Mouse (Mus musculus) testis, postnatal 10 days (tissue): ENCODE measurements around the gene Il9.

ENCODE experiments used
- DNase-seq: peaks from one replicate; pipeline ENCODE4 v3.0.0; 2021; ENCODE audit warnings: low spot score

Il9 gene

GRCm38 (mm10) chr13:56482146-56482545 lies at the start of gene Il9:
TSS of gene Il9 (minus strand) at chr13:56482246.
- no peak for DNase-seq

DNA sequence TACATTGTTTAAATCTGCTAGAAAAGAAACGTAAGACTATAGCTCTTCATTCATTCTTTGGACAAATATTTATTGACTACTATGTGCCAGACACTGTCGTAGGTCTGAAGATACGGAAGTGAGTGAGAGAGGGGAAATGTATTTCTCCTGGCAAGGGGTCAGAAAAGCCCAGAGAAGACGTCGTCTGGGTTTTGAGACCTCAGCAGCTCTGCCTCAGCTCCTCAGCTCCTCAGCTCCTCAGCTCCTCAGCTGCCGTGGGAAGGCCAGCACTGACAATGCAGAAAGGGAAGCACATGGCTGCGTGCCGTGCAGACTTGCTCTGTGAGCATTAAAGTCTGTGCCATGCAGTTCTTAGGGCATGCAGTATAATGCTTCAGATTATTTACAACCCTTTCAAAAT lies 47.6 kb upstream of the Il9 start:
- no peak for DNase-seq

DNA sequence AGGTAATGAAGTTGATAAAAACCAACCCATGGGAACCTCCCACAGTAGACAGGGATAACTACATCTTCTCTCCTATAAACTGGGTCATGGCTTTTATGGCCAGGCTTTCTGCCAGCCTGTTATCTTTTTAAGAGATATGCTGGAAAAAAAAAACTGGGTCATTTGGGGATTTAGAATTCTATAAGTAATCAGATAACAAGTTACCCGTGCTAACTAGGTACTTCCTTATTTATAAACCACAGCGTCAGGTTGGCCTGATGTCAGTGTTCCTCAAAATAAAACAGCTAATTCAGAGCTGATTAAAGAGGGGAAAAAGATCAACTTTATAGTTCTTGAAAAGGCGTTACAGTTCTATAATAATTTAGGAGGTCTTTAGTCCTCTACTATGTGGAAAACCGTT lies 47.0 kb upstream of the Il9 start:
- DNase-seq, result no peak

DNA sequence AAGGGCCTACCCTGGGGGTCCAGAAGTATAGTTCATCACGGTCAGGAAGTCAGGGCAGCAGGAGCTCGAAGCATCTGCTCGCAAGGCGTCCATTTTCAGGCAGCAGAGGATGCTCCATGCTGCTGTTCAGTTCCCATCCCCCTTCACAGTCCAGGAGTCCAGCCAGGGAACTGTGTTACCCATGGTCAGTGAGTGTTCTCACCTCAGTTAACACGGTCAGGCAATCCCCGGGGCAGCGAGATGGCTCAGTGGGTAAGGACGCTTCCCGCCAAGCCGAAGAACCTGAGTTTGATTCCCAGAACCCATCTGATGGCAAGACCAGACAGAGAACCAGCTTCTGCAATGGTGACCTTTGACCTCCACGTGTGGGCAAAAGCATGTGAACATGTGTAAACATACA lies 46.2 kb upstream of the Il9 start:
- peak; percentile 31 for DNase-seq

DNA sequence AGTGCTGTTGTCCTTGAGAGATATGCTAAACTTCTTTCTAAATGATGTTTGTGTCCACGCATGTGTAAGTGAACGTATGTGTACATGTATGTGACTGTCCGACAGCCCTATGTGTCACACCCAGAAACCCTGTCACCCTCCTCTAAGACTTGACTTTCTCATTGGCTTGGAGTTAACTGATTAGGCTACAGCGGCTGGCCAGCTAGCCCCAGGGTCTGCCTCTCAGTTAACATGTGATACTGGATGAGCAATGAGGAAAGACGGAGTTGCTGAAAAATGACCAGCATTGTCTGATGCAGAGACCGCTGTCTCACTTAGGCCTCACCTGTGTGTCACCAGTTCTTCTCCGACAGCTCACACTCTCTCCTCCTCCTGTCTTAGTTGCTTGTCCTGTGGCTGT lies 45.8 kb upstream of the Il9 start:
- peak; percentile 11 for DNase-seq

GRCm38 (mm10) chr13:56526871-56527270 lies 44.8 kb upstream of the Il9 start:
- peak; percentile 2 for DNase-seq

GRCm38 (mm10) chr13:56522821-56523167 lies 40.7 kb upstream of the Il9 start:
- DNase-seq, result no peak

DNA sequence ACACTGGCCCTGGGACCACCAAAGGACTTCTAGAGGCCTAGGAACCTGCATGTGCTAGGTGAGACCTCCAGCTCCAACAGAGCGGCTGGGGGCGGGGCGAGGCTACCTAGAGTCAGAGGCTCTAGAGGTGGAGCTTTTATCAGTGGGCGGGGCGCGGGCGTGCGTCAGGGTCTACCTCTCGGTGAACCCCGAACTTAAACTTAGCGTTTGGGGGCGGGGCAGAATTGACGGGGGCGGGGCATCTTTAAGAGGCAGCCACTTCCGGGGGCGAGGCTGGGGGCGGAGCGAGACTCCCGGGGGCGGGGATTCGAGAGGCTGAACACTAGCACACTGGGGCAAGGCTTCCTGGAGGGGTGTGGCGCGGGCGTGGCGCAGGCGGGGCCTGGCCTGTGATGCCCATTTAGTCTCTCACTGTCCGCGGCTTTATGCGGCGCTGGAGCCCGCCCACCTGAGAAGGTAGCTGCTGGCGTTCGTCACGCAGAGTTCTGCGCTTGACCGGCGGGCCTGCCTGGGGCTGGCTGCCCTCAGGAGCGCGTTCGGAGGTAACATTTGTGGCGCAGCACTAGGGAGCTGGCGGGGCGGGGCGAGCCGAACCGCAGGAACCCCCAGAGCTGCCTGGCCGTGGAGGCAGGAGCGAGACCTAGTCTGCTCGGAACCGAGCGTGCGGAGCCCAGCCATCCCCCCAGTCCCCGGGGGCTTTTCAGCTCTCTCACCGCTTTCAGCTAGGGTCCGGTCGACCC lies 40.2 kb upstream of the Il9 start, which contains the start of gene Fbxl21:
Fbxl21 (plus strand) TSS at position 392 of the 740 bp plus-strand sequence.
- DNase-seq, result peak; percentile 98

DNA sequence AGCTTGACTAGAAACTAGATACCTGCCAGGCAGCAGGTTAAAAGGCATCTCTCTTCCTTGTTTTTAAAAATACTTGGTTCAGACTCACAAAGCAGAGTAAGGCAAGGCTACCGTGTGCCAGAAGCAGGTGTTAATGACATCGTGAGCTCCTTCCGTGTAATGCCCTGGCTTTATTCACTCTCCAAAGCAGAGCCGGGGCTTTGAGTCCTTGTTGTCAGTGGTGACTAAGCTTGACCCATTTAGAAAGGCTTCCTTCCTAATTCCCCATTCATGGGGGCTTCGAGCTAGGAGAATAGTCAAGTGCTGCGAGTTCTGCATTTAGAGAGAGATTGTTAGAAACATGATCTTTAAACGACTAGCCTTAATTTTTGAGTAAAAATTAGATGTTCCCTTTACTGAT lies 34.8 kb upstream of the Il9 start:
- peak; percentile 27 for DNase-seq

- no peak for DNase-seq
These were observed 34.3 kb upstream of the Il9 start for GRCm38 (mm10) chr13:56516311-56516710.

DNA sequence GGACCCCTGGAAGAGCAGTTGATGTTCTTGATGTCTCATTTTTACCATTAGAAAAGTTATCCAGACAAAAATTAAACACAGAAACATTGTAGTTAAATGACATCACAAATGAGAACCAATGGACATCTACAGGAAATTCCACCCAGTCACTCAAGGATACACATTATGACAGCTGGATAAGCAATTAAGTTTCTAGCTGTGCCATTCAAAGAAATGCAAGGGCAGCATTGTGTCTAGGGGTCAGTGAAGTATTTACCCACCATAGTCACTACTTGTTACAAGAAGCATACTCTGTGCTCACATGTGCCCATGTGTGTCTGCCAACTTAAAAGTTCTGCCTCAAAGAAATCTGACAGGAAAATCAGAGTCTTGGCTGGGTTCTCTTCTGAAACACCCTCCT lies 31.5 kb upstream of the Il9 start:
- no peak for DNase-seq

DNA sequence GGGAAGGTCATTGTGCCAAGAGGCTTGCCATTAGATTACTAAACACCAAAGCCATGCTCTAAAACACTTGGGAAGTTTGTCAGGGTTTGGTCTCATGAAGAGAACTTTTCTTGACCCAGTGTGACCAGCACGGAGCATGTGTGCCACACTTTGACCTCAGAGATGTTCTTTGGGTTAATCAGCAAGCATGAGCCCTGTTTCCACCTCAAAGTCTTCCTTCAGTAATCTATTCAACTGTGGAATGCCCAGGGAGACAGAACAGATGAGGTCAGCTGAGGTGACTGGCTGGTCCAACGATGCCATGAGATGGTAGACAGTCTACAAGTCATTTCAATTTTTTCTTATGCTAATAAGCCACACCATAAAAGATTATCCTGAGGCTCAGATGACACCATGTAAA lies 27.8 kb upstream of the Il9 start:
- DNase-seq, result no peak

- no peak for DNase-seq
These were observed 24.9 kb upstream of the Il9 start for GRCm38 (mm10) chr13:56506871-56507496.

GRCm38 (mm10) chr13:56501866-56502420 lies 19.9 kb upstream of the Il9 start:
- peak; percentile 25 for DNase-seq

DNA sequence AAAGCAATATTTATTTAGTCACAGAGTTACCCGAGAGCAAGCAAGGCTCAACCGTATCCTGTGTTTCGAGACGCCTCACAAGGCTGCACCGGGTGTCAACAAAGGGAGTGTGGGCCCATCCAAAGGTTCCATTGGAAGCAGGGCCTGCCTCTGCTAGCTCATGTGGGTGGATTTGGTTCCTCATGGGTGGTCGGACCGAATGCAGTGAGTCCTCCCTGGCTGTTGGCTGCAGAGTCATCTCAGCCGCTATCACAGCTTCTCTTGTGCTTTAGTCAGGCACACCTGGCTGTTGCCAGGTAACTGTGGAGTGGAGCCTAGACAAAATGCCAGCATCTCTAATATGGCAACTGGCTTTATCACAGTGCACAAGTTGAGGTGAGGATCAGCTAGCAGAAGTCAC lies 18.6 kb upstream of the Il9 start:
- DNase-seq, result no peak

DNA sequence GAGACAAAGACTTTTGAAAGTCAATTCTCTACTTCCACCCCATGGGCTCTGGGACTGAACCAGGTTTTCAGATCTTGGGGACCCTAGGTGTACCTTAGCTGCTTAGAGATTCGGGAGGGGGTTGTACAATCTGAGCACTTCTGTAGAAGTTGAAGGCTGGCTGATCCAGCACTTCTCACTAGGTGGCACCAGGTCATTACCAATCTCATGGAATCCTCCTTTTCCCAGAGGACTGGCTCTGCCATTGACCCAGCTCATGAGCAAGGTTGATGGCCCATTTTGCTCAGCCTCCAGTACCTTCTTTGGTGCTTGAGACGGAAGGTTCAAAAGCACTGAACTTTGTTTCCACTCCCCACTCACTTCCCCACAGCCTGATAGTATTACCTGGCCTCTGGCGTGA lies 18.1 kb upstream of the Il9 start:
- DNase-seq, result no peak

DNA sequence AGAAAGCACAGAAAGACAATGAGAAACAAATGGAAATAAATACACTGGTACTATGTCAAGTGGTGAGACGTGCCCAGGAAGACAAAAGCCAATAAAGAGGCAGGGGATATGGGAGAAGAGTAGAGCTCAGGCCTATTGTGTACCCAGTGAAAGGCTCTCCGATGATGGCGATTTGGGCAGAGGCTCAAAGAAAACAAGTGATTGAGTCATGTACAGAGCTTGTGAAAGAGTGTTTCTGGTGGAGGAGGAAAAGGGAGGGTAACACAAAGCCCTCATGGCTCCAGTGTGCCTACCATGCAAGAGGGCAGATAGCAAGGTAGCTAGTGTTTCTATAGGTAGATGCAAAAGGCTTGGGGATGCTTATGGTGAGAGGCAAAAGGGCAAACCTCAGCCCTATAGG lies 12.4 kb upstream of the Il9 start:
- DNase-seq, result no peak

GRCm38 (mm10) chr13:56488012-56488411 lies 6.0 kb upstream of the Il9 start:
- DNase-seq, result no peak

GRCm38 (mm10) chr13:56478027-56478426 lies 4.0 kb downstream of the Il9 start:
- DNase-seq, result peak; percentile 44

GRCm38 (mm10) chr13:56477271-56477670 lies 4.8 kb downstream of the Il9 start:
- peak; percentile 27 for DNase-seq

DNA sequence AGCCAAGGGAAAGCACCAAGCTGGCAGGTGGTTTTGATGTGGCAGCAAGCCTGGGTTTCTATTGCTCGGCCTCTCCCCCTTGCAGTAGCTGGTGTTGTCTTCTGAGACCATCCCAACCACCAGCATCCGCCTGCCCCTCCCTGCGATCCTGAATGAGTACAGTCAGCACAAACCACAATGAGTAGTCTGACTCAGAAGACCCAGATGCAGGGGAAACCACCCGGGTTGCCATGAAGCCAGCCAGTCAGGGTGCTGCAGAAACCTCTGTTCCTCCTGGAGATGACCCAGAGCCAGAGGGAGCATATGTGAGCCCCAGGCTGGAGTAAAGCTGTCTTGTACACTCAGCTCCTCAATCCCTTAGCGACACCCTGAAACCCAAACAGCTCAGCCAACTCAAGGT lies 5.3 kb downstream of the Il9 start:
- peak; percentile 36 for DNase-seq

DNA sequence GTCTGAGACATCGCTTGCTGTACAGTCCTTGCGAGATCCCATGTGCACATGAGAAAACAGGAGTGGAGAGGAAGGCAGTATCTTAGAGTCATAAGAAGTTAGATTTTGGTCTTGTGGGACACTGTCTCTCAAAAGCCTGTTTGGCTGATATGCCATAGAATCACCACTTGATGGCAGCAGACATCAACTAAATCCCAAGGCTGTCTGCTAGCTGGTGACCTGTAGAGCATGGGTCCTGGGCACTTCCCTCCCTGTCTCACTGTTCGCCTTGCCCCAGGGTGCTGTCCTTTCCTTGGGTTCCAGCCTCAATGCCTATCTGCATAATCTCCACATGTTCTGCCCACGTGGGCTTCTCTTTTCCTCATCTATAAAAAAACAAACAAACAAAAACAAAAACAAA lies 6.7 kb downstream of the Il9 start:
- peak; percentile 52 for DNase-seq

DNA sequence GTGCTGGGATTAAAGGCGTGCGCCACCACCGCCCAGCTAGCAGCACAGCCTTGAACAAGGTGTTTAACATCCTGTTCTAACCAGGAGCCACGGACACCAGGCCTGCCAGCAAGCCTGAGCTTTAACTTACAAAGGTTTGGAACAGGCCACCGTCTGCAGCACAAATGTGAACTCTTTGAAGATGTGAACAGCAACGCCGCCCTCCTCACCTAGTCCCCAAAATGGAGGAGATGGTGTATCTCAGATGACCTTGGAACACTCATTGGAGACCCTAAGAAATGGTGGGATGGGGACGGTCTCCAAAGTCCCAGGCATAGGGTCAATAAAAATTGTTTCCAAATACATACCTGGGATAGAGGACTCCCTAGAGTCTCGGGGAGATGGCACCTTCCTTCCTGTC lies 9.4 kb downstream of the Il9 start:
- DNase-seq, result peak; percentile 29

DNA sequence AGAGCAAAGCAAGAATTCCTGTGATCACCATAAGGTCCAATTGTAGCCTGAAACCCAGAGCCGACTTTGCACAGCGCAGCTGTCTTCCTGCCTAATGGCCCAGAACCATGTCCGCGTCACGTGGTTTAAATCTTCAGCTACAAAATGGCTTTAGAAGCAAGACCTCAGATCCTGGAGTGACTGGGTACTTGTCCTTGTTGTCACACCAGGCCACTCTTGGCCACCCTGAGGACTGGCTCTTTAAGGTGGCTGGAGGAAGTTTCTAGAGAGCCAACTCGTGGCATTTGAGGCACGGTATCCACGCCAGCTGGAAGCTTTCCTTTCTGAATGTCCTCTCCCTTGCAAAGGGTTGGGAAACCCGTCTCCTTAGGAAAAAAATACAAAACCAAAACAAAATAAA lies 10.1 kb downstream of the Il9 start:
- peak; percentile 31 for DNase-seq
